Mouse (Mus musculus): Measurements from ENCODE around the gene Isg15.

The Isg15 gene

DNA sequence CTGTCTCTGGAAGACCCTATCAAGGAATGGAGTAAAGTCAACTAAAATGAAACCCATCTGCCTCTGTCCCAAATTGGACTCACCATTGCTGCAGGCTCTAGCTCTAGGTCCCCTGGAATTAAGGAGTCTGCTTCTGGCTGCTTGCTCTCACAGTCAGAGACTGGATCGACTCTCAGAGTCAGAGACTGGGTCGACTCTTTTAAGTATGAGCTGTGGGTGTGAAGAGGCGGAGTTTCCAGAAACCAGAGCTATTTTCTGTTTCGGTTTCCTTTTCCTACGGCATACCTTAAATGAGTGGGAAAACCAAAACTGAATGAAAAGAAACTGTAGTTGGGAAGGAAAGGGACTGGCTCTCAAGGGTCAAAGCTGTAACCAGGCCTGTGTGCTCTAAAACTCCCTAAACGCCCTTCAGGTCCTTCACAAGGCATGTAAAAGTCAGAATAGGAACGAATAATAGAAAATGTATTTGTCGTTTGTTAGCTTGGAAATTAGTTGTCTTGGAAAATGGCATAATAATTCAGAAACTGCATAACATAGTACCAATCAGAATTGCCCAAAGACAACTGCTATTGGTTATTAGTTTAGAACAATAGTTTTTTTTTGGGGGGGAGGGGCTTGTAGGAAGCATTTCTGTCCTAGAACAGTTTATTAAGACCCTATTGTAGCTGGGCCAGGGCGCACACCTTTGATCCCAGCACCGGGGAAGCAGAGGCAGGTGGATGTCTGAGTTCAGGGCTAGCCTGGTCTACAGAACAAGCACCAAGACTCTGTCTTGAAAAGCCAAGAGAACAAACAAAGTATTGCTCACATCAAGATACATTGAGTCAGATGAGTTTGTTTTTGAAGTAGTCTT, at the start of gene Isg15:
Isg15 (minus strand) TSS at position 196 of the 853 bp plus-strand sequence.
- DNase-seq (ENCODE audit: extremely low read depth, low read depth, low spot score) = no peak

DNA sequence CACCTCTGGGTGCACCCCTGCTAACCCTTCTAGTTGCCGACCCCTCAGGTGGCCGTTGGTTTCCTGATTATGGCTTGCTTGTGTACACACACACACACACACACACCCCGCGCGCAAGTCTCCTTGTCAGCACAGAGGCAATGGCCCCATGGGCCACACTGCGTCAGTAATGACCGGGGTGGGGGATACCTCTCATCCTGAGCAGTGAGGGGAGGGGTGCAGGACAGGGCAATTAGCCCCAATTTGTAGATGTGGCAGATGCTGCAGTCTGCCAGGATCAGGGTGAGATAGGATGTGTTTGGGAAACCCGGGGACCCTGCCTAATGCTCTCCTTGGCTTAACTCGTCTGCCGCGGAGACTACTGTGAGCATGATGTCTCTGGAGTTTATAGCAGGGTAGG, 48.9 kb upstream of the Isg15 start:
- DNase-seq (ENCODE audit: extremely low read depth, low read depth, low spot score) = no peak

DNA sequence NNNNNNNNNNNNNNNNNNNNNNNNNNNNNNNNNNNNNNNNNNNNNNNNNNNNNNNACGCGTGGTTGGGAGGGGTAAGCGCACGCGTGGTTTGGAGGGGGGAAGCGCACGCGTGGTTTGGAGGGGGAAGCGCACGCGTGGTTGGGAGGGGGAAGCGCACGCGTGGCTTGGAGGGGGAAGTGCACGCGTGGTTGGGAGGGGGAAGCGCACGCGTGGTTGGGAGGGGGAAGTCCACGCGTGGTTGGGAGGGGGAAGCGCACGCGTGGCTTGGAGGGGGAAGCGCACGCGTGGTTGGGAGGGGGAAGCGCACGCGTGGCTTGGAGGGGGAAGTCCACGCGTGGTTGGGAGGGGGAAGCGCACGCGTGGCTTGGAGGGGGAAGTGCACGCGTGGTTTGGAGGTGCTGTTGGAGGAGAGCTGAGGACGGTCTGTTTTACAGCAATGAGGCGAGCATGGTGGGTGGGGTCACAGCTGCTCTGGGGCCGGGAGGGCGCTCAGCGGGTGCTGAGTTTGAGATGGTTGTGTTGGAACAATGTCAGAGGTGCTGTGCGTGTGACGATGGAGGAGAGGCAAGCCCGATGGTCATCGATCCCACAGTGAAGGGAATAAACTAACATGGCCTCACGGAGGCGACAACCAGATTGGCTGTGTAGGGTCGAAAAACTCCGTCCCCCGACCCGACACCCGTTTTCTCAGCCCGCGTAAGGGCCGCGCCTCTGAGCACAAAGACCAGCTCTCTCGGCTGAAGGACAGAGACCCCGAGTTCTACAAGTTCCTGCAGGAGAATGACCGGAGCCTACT, 36.2 kb upstream of the Isg15 start:
- no peak for DNase-seq (ENCODE audit: extremely low read depth, low read depth, low spot score)

DNA sequence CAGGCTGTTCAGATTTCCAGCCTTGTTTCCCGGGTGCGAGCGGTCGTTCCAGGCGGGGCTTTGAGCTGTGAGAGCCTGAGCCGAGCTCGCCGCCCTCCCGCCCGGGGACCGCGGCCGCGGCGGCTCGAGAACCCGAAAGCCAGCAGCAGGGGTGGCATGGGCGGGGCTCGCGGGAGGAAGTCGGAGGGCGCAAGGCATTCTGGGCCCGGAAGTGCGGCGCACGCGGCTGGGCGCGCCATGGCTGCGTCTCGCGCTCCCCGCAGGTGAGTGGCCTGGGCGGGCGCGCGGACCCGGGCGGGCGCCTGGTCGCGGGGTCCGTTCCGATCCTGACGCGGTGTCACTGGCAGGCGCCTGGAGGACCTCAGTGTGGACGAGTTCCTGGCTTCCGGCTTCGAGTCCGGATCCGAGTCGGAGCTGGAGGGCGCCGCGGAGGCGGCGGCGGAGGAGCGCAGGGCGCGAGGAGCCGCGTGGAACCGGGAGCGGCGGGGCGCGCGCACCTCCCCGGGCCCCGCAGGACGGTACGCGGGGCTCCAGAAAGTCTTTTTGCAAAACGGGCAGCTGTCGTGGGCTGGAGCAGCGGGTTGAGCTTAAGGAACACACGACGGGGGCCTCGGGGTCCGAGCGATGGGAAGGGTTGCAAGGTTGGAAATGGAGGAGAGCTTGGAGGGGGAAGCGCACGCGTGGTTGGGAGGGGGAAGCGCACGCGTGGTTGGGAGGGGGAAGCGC, 35.4 kb upstream of the Isg15 start, which contains the start of gene Noc2l:
Noc2l (plus strand) TSS at position 203 of the 726 bp plus-strand sequence.
- DNase-seq (ENCODE audit: extremely low read depth, low read depth, low spot score) = no peak

DNA sequence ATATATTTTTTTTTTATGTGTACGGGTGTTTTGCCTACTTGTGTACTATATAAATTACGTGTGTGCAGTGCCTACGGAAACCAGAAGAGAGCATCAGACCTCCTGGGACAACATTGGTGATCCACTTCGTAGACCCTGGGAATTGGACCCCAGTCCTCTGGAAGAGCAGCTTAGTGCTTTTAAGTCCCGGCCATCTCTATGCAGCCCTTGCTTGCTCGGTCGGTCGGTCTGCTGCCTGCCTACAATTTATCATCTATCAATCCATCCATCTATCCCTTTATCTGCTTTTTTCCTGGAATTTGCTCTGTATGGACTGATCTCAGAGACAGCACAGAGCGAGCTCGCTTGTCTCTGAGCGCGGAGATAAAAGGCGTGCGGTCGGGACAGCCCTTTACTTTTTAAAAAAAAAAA, 34.7 kb upstream of the Isg15 start:
- DNase-seq (ENCODE audit: extremely low read depth, low read depth, low spot score) = no peak

DNA sequence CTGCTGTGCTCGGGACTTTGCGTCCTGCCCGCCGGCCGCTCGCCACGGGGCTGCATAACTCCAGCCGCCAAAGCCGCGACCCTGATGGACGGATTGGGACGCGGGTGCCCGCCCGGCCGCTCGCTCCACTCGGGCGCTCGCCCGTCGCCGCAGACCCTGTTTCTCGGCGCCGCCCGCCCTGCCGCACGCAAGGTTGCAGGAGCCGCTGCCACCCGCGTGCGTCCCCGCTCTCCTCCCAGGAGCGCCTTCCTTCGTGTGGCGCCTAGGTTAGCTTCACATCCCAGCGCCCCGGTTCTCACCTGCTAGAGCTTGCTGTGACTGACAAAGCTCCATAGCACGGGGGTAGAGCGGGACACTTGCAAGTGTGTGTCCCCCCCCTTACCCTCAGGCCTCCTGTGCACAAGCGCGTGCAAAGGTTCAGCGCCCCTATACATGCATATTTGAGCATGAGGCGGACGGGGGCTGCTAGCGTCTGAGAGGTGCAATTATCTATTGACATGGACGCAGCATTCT, 34.1 kb upstream of the Isg15 start, which contains the start of gene Plekhn1:
Plekhn1 (minus strand) TSS at position 157 of the 513 bp plus-strand sequence.
- DNase-seq (ENCODE audit: extremely low read depth, low read depth, low spot score) = no peak

DNA sequence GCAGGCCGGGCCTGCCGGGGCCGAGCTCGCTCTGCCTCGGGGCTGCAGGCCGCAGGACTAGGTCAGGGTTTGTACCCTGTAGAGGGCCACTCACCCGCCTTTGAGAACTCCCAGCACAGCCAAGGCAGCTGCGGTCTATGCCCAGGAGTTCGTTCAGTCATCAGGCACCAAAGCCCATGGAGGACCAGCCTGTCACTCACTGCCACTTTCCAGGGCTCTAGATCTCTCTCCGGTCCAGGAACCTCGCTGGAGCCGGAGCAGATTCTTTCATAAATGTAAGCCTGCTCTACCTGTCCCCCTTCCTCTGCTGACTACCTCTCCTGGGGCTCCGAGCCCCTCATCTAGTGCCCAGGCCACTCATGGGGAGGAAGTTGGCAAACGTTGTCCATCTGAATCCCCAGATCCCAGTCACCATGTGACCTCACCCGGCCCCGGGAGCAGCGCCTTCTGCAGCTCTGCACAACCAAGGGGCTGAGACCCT, 33.4 kb upstream of the Isg15 start:
- DNase-seq (ENCODE audit: extremely low read depth, low read depth, low spot score) = no peak

DNA sequence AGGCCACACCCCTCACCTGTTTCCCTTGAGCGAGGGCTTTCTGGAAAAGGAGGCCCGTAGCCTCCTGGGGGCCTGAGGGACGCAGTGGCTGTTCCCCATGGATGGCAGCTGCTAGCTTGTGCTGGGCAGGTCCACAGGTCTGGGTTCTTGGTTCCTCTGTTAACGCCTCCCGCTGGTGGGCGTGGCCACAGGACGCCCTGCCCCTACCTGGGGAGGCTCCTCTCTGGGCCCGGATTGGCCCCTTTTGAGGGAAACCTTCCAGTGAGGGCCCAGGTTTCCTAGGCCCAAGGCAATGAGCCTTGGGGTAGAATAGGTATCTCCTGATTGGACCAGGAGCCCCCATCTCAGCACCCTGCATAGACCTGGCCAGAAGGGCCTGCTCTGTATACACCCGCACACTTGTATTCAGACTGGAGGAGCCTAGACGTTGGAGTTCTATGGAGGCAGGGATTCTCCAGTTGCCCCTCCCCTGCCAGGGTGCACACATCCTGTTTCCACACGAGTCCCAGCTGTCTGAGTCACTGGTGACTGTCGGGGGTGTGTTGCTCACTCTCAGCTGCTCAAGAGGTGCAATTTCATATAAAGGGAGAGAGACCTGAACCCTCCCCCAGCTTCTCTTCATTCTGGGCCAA, 27.9 kb upstream of the Isg15 start:
- DNase-seq (ENCODE audit: extremely low read depth, low read depth, low spot score) = no peak

DNA sequence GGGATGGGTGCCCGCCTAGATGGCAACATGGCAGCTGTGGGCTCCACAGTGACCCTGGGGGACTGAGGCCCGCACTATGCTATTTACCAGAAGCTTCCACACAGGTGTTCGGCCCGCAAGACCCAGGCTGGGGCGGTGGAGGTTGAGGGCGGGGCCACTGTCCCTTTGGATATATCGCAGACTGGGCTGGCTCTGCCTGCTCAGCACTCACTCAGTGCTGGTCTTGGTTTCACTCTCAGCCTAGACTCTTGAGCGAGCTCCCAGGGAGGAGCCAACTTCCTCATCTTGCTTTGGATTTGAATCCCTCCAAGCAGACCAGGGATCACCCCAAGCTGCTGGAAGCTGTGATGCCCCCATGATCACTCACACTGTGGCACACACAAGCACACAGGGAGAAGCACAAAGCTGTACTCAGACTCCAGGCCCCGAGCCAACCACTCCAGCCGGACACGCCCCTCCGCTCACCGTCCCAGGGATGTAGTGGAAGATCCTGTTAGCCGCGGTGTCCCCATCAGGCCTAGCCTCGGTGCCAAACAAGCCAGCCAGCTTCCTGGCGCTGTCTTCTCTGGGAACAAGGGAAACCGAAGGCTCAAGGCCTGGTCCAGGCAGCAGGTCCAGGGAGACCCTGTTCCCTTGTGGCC, 27.3 kb upstream of the Isg15 start:
- DNase-seq (ENCODE audit: extremely low read depth, low read depth, low spot score) = no peak

DNA sequence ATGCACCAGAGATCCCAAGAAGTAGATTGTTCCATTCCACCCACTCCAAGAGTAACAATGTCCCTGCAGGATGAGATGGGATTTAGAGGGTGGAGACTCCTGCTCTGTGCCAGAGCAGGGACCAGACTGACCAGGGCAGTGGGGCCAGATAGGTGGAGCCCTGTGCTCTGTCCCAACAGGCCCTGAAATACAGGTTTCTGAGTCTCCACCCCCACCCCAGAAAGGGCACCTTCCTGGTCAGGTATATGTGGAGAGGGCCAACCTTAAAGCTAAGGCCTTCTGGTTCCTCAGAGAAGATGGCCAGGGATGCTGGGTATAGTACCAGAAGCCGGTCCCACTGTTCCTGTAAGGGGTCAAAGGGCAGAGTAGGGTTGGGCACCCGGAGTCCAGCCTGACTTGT, 23.7 kb upstream of the Isg15 start:
- DNase-seq (ENCODE audit: extremely low read depth, low read depth, low spot score) = no peak

DNA sequence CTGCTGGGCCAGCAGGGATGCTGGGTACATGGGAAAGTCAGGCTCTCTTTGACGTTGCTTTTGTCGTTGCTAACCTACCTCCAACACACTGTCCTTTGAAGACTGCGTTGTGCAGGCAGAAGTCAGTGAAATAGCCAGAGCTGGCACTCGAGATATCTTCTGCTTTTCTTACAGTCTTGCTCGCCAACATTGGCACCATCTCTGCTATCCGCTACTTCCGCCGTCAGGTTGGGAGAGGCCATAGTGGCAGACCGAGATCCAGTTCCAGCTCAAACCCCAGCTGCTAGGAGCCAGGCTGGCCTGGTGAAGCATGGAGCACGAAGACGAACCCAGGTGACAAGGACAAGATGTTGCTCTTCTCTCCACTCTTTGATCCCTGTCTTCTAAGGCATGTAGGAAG, 19.3 kb upstream of the Isg15 start:
- DNase-seq (ENCODE audit: extremely low read depth, low read depth, low spot score) = no peak

DNA sequence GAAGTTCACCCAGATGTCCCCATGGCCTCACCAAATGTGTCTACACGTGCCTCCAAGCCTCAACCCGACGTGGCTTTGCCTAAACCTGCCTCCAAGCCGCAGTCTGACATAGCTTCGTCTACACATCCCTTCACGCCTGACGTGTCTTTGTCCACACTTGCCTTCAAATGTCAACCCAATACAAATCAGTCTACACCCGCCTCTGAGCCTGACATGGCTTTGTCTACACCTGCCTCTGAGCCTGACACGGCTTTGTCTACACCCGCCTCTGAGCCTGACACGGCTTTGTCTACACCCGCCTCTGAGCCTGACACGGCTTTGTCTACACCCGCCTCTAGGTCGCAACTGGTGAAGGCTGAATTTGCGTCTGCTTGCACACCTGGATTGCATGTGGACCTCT, 17.2 kb upstream of the Isg15 start:
- no peak for DNase-seq (ENCODE audit: extremely low read depth, low read depth, low spot score)

DNA sequence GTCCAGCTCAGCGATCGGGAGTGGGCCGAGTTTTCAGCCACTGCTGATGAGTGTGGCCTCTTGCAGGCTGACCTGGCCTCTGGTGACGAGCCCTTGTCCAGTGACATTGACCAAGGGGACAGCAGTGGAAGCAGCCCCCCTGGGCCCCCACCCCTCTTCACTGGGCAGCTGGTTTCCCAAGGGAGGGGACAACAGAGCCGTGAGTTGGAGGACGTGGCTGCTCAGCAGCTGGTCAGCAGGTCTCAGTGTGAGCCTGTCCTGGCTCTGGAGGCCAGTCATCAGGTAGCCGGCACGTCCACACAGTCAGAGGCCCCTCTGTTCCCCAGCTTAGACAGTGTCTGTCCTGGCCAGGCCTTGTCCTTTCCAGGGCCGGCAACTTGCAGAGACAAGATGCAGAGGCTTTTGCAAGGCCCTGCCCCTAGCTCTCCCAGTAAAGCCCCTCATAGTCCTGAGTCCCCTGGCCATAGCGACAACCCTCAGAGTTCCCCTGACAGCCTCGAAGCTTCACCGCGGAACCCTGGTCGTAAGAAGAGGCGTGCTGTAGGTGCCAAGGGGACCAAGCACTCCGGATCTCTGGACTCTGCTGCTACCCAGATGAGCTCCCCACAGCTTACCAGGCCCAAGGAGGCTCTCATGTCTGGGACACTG, 16.5 kb upstream of the Isg15 start:
- DNase-seq (ENCODE audit: extremely low read depth, low read depth, low spot score) = no peak

DNA sequence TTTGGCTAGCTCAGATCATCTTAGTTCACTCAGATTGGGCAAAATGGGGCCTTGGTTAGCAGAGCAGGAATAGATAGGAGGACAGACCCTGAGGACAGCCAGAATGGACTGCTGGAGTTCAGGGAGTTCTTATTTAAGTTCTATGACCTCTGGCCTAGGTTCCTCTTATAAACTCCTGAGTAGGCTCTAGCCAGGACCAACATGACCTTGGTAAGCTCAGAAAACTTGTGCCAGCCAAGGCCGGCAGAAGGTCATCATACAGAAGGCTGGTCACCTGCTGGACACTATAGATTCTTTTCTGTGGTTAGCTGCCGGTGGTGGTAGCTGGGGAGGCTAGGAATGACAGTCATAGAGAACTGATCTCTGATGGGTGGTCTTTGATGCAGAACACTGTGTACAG, 15.6 kb upstream of the Isg15 start:
- no peak for DNase-seq (ENCODE audit: extremely low read depth, low read depth, low spot score)

DNA sequence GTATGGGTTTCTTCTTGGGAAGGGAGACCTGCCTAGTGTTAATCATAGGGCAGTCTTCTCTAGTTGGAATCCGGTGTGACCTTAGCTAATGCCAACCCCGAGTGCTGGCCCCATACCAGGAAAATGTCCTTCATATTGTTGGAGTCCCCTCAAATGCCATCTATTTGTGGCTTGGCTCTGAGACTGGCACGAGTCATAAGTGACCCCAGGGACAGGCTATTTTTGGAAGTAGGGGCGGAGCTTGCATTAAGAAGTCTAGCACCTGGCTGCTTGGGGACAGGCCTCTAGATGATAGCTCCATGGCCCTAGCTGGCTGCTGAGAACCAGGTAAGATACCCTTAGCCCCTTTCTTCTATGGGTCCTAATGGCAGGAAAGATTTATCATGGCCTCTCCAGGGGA, 15.0 kb upstream of the Isg15 start, which contains the start of gene Perm1:
Perm1 (plus strand) TSS at position 220 of the 400 bp plus-strand sequence.
- no peak for DNase-seq (ENCODE audit: extremely low read depth, low read depth, low spot score)

DNA sequence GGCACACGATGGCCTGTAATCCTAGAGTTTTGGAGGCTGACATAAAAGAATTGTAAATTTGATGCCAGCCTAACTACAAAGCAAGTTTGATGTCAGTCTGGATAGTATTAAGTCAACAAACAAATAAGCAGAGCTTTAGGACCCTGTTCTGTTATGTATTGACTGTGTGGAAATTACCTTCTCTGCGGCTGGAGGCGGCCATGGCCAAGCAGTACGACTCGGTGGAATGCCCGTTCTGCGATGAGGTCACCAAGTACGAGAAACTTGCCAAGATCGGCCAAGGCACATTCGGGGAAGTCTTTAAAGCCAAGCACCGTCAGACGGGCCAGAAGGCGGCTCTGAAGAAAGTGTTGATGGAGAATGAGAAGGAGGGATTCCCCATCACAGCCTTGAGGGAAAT, 12.5 kb upstream of the Isg15 start:
- DNase-seq (ENCODE audit: extremely low read depth, low read depth, low spot score) = no peak

DNA sequence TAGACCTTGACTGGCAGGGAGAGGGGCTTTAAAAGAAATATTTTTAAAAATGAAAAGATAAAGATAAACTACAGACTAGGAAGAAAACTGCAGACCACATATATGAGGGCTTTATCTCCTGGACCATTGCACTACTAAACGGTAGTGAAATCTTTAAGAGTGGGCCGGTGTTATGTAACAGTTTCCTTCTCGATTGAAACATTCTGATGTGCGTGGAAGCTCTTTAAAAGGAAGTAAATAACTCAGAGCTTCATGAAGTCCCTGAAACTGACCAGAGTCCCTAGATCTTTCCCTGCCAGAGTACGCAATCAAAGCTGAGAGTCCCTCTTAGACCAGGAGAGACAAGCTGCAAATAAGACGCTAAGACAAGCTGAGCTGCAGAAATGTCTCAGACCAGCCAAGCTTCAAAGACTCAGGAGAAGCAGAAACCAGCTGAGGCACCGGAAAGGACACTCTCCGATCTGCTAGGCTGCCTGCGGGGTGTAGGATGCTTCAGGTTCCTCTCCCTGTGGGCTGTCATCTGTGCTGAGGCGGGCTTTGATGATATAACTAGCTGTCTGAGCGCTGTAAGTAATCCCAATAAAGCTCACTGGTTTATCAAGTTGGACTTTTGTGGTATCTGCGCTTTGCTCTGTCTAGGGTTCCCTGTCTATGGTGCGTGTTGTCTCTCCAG, 9.5 kb upstream of the Isg15 start:
- no peak for DNase-seq (ENCODE audit: extremely low read depth, low read depth, low spot score)

DNA sequence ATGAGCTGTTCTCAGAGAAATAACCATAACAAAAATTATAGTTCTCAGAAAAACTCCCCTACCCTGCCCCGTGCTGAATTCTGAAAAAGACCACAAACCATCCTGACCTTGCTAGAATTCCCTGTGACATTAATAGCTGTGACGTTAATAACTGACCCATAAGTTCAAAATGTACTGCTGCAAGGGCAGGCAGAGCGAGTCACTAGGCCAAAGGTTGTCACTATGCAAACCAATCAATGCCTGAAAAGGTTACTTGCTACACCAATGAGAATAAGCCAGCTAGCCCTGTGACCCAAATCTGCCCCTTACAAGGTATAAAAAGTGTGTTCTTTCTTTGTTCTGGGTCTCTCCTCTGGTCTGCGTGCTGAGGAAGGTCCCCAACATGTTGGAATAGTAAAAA, 8.3 kb upstream of the Isg15 start:
- DNase-seq (ENCODE audit: extremely low read depth, low read depth, low spot score) = no peak

Measured in fat pad, adult 2 months (tissue).